Mouse (Mus musculus) T-helper 17 cell (primary cell): ENCODE data around the gene Mdga1.

Experiments
- in situ Hi-C, 2 experiments: fragments of 300-600 bp; cut with MboI, MseI; formaldehyde crosslinking; loops; 1 replicate in 1 of 2; 2 replicates in 1 of 2; pipeline ENCODE4 v1.15.1; 2025; ENCODE audit warnings: high pct_unique_total_duplicates in 2 of 2

Gene Mdga1

DNA sequence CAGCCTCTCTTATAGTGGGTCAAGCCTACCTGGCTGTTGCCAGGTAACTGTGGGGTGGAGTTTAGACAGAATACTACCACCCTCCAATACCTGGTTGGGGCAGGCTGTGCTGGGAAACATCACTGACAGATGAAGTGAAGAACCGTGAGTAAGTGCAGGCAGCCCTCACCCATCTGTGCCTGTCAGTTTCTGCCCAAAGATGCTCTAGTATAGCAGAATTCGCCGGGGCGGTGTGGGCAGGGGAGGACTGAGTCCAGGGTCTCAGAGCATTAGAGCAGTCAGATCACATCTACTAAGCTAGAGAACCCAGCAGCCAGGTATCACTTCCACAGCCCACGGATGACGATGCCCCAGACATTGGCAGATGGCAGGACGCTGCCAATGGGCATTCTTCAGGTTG lies 15.0 kb upstream of the Mdga1 start:
- in situ Hi-C loops, result no loop called here

DNA sequence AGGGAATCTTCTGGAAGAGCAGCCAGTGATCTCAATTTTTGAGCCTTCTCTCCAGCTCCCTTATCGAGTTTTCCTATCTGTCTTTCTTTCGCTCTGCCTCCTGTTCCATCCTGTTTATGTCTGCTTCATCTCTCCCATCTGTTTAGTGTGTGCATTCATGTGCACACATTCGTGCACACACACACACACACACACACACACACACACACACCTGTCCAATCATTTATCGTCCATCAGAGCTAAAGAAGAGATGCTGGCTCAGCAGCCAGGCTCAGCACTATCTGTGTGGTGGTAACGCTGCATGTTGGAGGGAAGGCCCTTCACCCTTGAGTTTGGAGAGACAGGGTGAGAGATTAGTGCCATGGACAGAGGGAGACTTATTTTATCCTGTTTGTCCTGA lies 13.3 kb upstream of the Mdga1 start:
- in situ Hi-C loops, result no loop called here

- in situ Hi-C loops, result no loop called here
Observed at GRCm38 (mm10) chr17:29981568-29981967, 11.7 kb upstream of the Mdga1 start.

DNA sequence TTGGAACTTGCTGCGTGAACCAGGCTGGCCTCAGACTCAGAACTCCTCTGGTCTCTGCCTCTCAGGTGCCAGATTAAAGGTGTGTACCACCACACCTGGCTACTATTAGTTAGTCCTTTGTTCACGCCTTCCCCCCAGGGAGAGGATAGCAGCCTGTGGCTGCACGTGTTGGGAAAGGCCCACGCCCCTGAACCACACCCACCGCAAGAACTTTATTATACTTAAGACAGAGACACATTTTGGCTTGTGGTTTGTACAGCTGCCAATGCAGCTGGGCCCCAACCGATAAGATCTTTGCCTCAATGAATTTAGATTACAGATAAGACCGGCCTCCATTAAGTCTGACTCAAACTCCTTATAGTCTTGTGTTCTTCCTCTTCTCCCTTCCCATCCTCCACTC lies 10.0 kb upstream of the Mdga1 start:
- in situ Hi-C loops, result no loop called here

DNA sequence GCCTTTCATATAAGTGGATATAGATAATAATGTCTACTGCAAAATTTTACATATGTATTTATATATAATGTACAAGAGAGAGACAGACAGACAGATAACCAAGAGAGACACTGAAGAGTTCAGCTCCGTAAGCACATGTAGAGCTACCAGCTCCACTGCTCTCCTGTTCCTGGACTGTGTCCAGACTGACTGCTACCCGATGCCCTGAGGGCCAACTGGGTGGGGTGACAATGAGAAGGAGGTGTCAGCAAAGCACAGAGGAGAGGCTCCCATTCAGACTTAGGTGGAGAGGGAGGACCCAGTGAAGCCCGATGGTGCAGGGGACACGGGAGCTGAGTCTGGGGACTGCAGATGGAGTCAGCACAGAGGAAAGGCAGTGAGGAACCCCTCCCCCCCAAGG lies 9.1 kb upstream of the Mdga1 start:
- in situ Hi-C loops, result no loop called here

GRCm38 (mm10) chr17:29975731-29976130 lies 5.8 kb upstream of the Mdga1 start:
- in situ Hi-C loops, result no loop called here

DNA sequence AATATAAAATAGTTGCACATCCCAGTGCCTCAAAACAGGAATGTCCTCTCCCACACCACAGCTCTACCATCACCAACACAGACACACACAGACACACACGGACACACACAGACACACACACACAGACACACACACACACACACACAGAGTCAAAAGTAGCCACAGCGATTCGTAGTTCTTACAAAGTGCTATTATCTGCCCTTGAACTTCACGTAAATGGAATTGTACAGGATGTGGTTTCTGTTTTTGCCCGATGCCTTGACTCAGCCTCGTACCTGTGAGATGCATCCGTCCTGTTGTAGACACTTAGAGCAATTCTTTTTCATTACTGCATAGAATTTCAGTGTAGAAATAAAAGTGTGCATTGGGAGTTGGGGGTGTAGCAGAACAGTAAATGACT lies 3.3 kb upstream of the Mdga1 start:
- in situ Hi-C loops, result loop anchor here in 1 of 2 experiments (5.0 kb wide), 1 partner anchor 124 kb away; no protein-coding TSS in a partner anchor

DNA sequence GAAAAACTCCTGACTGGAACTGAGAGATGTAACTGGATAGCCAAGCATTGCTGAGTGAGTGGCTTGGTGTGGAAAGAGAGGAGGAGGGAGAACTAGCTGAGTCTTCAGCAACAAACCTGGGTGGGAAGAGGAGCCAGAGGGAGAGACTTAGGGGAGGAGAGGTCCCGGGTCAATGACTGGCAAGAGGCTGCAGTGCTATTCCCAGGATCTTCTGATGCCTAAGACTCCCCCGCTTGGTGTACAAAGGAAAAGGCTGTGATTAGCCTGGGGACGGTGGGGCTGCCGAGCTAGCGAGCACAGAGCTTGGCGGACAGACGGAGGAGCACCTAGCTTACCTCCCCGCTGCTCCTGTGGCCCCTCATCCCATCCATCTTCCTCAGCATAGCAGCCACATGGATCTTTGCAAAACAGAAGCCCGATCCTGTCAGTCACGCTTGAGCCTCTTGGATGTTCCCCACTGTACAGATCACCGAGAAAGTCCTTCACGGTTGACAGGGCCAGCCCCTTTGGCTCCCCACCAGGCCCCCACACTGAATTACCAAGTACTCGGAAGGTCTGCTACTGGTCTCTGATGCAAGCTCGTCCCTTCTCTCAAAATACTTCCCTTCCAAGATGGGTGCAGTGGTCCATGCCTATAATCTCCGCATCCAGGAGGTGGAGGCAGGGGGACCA lies 2.0 kb upstream of the Mdga1 start:
- in situ Hi-C loops, result loop anchor here in 1 of 2 experiments (5.0 kb wide), 1 partner anchor 125 kb away; no protein-coding TSS in a partner anchor

GRCm38 (mm10) chr17:29965506-29965905 lies 4.4 kb downstream of the Mdga1 start:
- in situ Hi-C loops, result no loop called here

DNA sequence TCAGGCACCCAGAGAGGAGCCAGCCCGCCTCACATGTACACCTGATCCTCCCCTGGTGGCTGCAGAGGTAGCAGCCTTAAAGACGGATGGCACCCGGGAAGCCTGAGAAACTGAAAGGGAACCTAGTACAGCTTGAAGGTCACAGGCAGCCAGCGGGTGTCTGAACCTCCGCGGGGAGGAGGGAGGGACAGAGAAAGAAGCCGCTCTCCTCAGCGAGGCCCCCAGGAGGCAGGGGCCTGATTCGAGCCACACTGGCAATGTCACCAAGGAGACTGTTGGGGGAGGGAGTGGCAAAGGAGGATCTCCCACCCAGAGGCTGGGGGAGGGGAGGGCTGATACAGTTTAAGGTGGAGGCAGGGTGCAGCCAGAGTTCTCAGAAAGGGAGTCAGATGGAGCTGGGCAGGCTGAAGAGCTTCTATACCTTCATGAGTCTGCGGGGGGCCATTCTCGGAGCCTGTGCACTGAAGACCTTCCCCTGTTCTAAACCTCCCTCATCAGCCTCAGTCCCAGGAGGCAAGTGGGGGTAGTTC lies 6.1 kb downstream of the Mdga1 start:
- in situ Hi-C loops, result no loop called here

DNA sequence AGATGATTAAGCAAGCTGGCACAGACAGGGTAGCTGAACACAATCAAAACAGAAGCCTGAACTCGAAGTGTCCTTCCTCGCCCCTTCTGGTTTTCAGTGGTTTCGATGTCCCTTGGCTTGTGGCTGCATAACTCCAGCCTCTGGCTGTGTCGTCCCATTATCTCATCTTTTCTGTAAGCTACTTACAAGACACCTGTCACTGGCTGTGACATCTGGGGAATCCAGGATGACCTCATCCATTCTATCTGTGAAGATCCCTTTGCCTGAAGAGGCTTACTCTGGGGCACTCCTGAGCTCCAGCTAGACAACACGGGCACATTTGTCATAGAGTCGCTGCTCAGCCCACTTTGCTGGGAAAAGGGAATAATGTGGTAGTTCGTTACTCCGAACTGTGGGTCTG lies 14.0 kb downstream of the Mdga1 start:
- in situ Hi-C loops, result no loop called here

- in situ Hi-C loops, result no loop called here
Observed at GRCm38 (mm10) chr17:29954316-29954715, 15.6 kb downstream of the Mdga1 start.

DNA sequence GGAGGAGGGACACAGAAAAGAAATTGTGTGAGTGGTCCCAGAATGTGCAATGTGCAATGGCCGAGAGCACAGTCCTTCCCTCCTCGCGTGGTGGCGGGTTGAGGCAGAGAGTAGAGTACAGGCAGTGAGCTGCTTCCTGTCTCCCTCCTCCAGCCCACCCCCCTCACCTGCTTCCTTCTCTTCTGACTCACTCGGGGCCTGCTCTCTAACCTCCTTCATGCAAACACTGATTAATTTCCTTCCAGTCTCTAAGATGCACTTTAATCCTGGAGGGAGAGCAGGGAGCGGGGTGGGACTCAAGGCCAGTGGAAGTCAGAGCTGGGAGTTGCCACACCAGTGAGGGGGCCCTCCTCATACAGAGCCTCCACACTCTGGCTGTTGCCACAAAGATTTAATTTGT lies 18.8 kb downstream of the Mdga1 start:
- in situ Hi-C loops, result no loop called here

GRCm38 (mm10) chr17:29950574-29950973 lies 19.3 kb downstream of the Mdga1 start:
- in situ Hi-C loops, result no loop called here

GRCm38 (mm10) chr17:29947271-29947714 lies 22.6 kb downstream of the Mdga1 start:
- in situ Hi-C loops, result no loop called here

GRCm38 (mm10) chr17:29944376-29944775 lies 25.5 kb downstream of the Mdga1 start:
- in situ Hi-C loops, result loop anchor here in 1 of 2 experiments (5.0 kb wide), 1 partner anchor 1307 kb away; no protein-coding TSS in a partner anchor

DNA sequence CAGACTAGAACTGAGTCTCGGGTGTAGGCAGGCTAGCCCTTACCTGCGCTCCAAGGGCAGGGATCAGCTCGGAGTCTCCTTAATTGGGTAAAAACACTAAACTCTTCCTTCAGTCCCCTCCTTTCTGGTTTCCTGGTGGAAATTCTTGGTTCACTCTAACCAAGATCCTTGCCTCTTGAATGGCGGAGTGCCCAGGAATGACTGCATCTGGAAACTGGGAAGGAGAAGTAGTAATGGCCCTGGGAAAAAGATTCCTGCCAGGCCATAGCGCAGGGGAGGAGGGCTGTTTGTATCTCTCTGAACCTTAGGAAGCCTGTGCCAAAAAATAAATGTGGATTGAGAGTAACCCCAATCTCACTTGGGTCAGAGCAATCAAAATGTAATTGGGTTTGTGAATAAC lies 30.9 kb downstream of the Mdga1 start:
- in situ Hi-C loops, result no loop called here

GRCm38 (mm10) chr17:29937350-29937781 lies 32.5 kb downstream of the Mdga1 start:
- in situ Hi-C loops, result no loop called here

GRCm38 (mm10) chr17:29934133-29934851 lies 35.6 kb downstream of the Mdga1 start:
- in situ Hi-C loops, result no loop called here

GRCm38 (mm10) chr17:29932753-29933152 lies 37.1 kb downstream of the Mdga1 start:
- in situ Hi-C loops, result no loop called here

- in situ Hi-C loops, result no loop called here
Observed at GRCm38 (mm10) chr17:29931224-29931945, 38.5 kb downstream of the Mdga1 start.

GRCm38 (mm10) chr17:29928751-29929237 lies 41.1 kb downstream of the Mdga1 start:
- in situ Hi-C loops, result no loop called here
